Mouse (Mus musculus) megakaryocyte, embryonic 14.5 days (primary cell): ENCODE data around the gene Klk7.

ENCODE experiments used
- FLI1 ChIP-seq: IDR thresholded peaks from 2 replicates; pipeline ENCODE4 v1.6.1; 2012; ENCODE audit warnings: low read length, inconsistent platforms, mixed read lengths
- GATA1 ChIP-seq: IDR thresholded peaks from 3 replicates; pipeline ENCODE4 v1.6.1; 2012; ENCODE audit warnings: mixed read lengths, low read length, inconsistent platforms, borderline replicate concordance

DNA sequence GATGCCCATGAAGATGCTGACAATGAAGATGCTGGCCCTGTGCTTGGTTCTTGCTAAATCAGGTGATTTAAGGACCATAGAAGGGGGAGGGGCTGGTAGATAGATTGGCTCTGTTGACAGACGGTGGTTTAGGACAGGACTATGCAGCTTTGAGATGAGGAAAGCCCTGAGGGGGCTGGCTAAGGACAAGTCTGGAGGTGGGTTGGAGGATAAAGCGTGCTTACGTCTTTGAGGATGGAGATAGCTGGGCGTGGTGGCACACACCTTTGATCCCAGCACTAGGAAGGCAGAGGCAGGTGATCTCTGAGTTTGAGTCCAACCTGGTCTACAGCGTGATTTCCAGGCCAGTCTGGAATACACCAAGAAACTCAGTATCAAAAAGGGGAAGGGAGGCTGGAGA is 15.0 kb downstream of the Klk7 start:
- TF ChIP-seq FLI1 (no peak), GATA1 (no peak)
